11 mouse cellular contexts compared by ENCODE assay signal in the genomic region with DNA sequence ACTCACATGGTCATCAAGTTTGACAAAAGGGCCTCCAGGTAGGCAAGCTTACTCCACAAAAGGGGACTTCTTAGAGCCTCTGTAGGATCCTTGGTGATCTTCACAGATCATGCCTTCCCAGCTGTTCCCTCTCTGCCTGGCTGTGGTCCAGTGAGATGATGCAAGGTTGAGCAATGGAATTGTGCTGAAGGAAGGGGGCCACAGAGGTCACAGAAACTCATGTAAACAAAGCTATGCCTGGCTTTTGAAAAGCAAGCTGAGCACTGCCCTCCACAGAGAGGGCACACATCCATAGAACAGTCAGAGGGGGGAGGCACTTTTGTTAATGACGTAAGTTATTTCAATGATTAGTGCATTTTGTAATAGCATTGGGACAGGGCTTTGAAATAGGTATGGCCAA.
A peak's percentile ranks its signal among the peaks of the same experiment; 100 is the strongest.
DNase-seq lines count a peak whose midpoint lies in the region; ATAC-seq lines count a peak whose summit lies in the region.
"Had no signal": no experiment of that assay in that cellular context is flagged by ENCODE, and none has a peak within 500 bp of the region (broad histone marks: within the 10 kb centered on the region; RNA-seq: fewer than 3 reads in every experiment).

No protein-coding gene starts in this region.

- H3K27ac ChIP-seq in liver, embryonic 11.5 days (ENCODE audit: low read depth, low read length), result no peak overlapping the region
- H3K27ac ChIP-seq: neural tube, embryonic 12.5 days had no signal

- no peaks in the 10 kb centered on the region for H3K4me1 ChIP-seq in liver, embryonic 11.5 days (replicated peaks; ENCODE audit: control insufficient read depth, insufficient read depth, low read length)
- H3K4me1 ChIP-seq: neural tube, embryonic 12.5 days had no signal

- peak; percentile 6 for DNase-seq in kidney, adult 18-20 months
- DNase-seq in kidney, adult 9 months, result no peak
- DNase-seq in fibroblast of lung, adult 2 months (ENCODE audit: low read depth), result peak; percentile 40
- no peak for DNase-seq in liver, embryonic 11.5 days (ENCODE audit: low spot score)
- DNase-seq in ovary, postnatal 36 days (ENCODE audit: low spot score), result peak; percentile 48
- DNase-seq in layer of hippocampus, adult 9-11 months, result no peak
- DNase-seq in right cerebral cortex, adult 2 months (ENCODE audit: low spot score in 2 of 2), result no peak
- DNase-seq in frontal cortex, postnatal 10 days (ENCODE audit: low spot score in 2 of 2), result no peak
- DNase-seq: cerebellum, adult 11-12 months had no signal

- no peaks in the 10 kb centered on the region for H3K27me3 ChIP-seq in liver, embryonic 11.5 days (replicated peaks; ENCODE audit: control insufficient read depth, insufficient read depth, low read length)
- H3K27me3 ChIP-seq: neural tube, embryonic 12.5 days had no signal

- H3K9ac ChIP-seq in liver, embryonic 11.5 days (ENCODE audit: low read depth, low read length), result no peak overlapping the region
- H3K9ac ChIP-seq: neural tube, embryonic 12.5 days had no signal

- no peak overlapping the region for H3K4me3 ChIP-seq in liver, embryonic 11.5 days (ENCODE audit: low read depth, low read length)
- H3K4me3 ChIP-seq: neural tube, embryonic 12.5 days had no signal

- WGBS in liver, embryonic 11.5 days, result 65% methylated on average over 1 of the region's 1 CpGs

- H3K36me3 ChIP-seq in liver, embryonic 11.5 days (ENCODE audit: control insufficient read depth, insufficient read depth, low read length), result no peaks in the 10 kb centered on the region
- H3K36me3 ChIP-seq: neural tube, embryonic 12.5 days had no signal

- peak; percentile 73 for ATAC-seq in liver, embryonic 11.5 days (replicated peaks; ENCODE audit: low FRiP score)
- ATAC-seq: hindbrain, embryonic 16.5 days had no signal

- H3K4me2 ChIP-seq in liver, embryonic 11.5 days, result no peak overlapping the region
- H3K4me2 ChIP-seq: neural tube, embryonic 12.5 days had no signal

- no peaks in the 10 kb centered on the region for H3K9me3 ChIP-seq in liver, embryonic 11.5 days (ENCODE audit: control insufficient read depth, low read length)
- H3K9me3 ChIP-seq: neural tube, embryonic 12.5 days had no signal

Comparison
In these comparisons a context has a peak if more than half of its experiments do, and no peak if none do; other contexts are left out.
1. DNase-seq: peak in kidney, adult 18-20 months (single experiment), fibroblast of lung, adult 2 months (single experiment) and ovary, postnatal 36 days (single experiment); none in kidney, adult 9 months (single experiment), liver, embryonic 11.5 days (single experiment), layer of hippocampus, adult 9-11 months (single experiment), right cerebral cortex, adult 2 months (0 of 2) and frontal cortex, postnatal 10 days (0 of 2).